Mouse (Mus musculus) CH12.LX (cell line): Measurements from ENCODE around the gene T2.

ENCODE experiments used
- BHLHE40 ChIP-seq: IDR thresholded peaks from 2 replicates; pipeline ENCODE4 v1.6.1; 2011; ENCODE audit warnings: mild to moderate bottlenecking, low read depth, low read length, improper control_type of control experiment
- CTCF ChIP-seq, 2 experiments: IDR thresholded peaks in 1 of 2; conservative IDR thresholded peaks in 1 of 2; 2 replicates each; pipeline ENCODE4 v1.5.1; 2011 to 2012; ENCODE audit warnings: low read depth in 2 of 2, low read length in 2 of 2, improper control_type of control experiment in 1 of 2, inconsistent platforms in 1 of 2, mild to moderate bottlenecking in 1 of 2, moderate library complexity in 1 of 2
- E2F4 ChIP-seq: IDR thresholded peaks from 2 replicates; pipeline ENCODE4 v1.6.1; 2011; ENCODE audit warnings: low read depth, low read length, improper control_type of control experiment; ENCODE audit not compliant: insufficient replicate concordance
- EP300 ChIP-seq: IDR thresholded peaks from 2 replicates; pipeline ENCODE4 v1.6.1; 2011; ENCODE audit warnings: low read length, improper control_type of control experiment
- GABPA ChIP-seq: IDR thresholded peaks from 2 replicates; pipeline ENCODE4 v1.6.1; 2012; ENCODE audit warnings: low read depth, low read length, improper control_type of control experiment, inconsistent platforms; ENCODE audit not compliant: insufficient replicate concordance
- HCFC1 ChIP-seq: IDR thresholded peaks from 2 replicates; pipeline ENCODE4 v1.6.1; 2012; ENCODE audit warnings: low read depth, mild to moderate bottlenecking, inconsistent platforms, low read length, improper control_type of control experiment
- JUND ChIP-seq: conservative IDR thresholded peaks from 2 replicates; pipeline ENCODE4 v1.6.1; 2011; ENCODE audit warnings: low read depth, low read length, improper control_type of control experiment
- MAZ ChIP-seq: IDR thresholded peaks from 2 replicates; pipeline ENCODE4 v1.6.1; 2012; ENCODE audit warnings: low read depth, mild to moderate bottlenecking, inconsistent platforms, low read length, improper control_type of control experiment, moderate library complexity
- MEF2A ChIP-seq: IDR thresholded peaks from 2 replicates; pipeline ENCODE4 v1.6.1; 2014; ENCODE audit warnings: low read depth, mild to moderate bottlenecking, inconsistent platforms, low read length, improper control_type of control experiment, borderline replicate concordance
- POLR2A ChIP-seq: IDR thresholded peaks from 2 replicates; pipeline ENCODE4 v1.6.1; 2011; ENCODE audit warnings: low read depth, mild to moderate bottlenecking, improper control_type of control experiment, low read length
- POLR2AphosphoS2 ChIP-seq: IDR thresholded peaks from 2 replicates; pipeline ENCODE4 v1.6.1; 2011; ENCODE audit warnings: low read depth, low read length, improper control_type of control experiment
- RAD21 ChIP-seq: IDR thresholded peaks from 2 replicates; pipeline ENCODE4 v1.6.1; 2011; ENCODE audit warnings: low read depth, mild to moderate bottlenecking, low read length, improper control_type of control experiment, moderate library complexity
- SMC3 ChIP-seq: IDR thresholded peaks from 2 replicates; pipeline ENCODE4 v1.6.1; 2011; ENCODE audit warnings: low read depth, low read length, improper control_type of control experiment
- ZC3H11A ChIP-seq: IDR thresholded peaks from 2 replicates; pipeline ENCODE4 v1.6.1; 2012; ENCODE audit warnings: low read depth, mild to moderate bottlenecking, inconsistent platforms, low read length, improper control_type of control experiment

GRCm38 (mm10) chr17:8368570-8368969 lies 12.8 kb downstream of the T2 start:
- TF ChIP-seq SMC3 (no peak), CTCF (conservative IDR thresholded peaks at IDR 0.05 in 1 of 2, IDR thresholded peaks at IDR 0.05 in 1 of 2; ENCODE audit: low read depth in 2 of 2, low read length in 2 of 2) (no peak), POLR2A (no peak), MEF2A (no peak), EP300 (no peak), MAZ (no peak), POLR2AphosphoS2 (no peak), E2F4 (no peak), GABPA (no peak), HCFC1 (no peak), RAD21 (no peak), ZC3H11A (no peak), JUND (no peak), BHLHE40 (no peak)
